Mouse (Mus musculus): ENCODE results near the gene 1700020L24Rik.

GRCm38 (mm10) chr11:83443824-83444223, 6.3 kb downstream of the 1700020L24Rik start:
- TF ChIP-seq CTCF (IDR thresholded peaks at IDR 0.05), result no peak
- no peak for TF ChIP-seq EP300 (IDR thresholded peaks at IDR 0.05)

Measured in lung, postnatal 0 days (tissue).